Mouse (Mus musculus): Measurements from ENCODE around the gene Gm21983.

Gm21983 gene

GRCm38 (mm10) chr7:27180837-27181695, at the start of gene Gm21983, which contains the start of gene Mia:
Gene Gm21983 (minus strand): TSS chr7:27181086.
Gene Mia (minus strand): TSS chr7:27181157.
- no peak for DNase-seq (ENCODE audit: low spot score in 2 of 2)

GRCm38 (mm10) chr7:27228865-27229264, 48.0 kb upstream of the Gm21983 start:
- DNase-seq (ENCODE audit: low spot score in 2 of 2): no peak

GRCm38 (mm10) chr7:27228281-27228821, 47.5 kb upstream of the Gm21983 start, which contains the start of gene Itpkc:
Gene Itpkc (minus strand): TSS chr7:27228661.
- peak; percentile 84 to 91 for DNase-seq (ENCODE audit: low spot score in 2 of 2)

GRCm38 (mm10) chr7:27227676-27228075, 46.8 kb upstream of the Gm21983 start:
- DNase-seq (ENCODE audit: low spot score in 2 of 2): no peak

- DNase-seq (ENCODE audit: low spot score in 2 of 2): no peak
Measured at GRCm38 (mm10) chr7:27227276-27227675, 46.4 kb upstream of the Gm21983 start.

- DNase-seq (ENCODE audit: low spot score in 2 of 2): peak in 1 of 2 experiments; percentile 31
Measured at GRCm38 (mm10) chr7:27224877-27225575, 44.1 kb upstream of the Gm21983 start.

- DNase-seq (ENCODE audit: low spot score in 2 of 2): no peak
Measured at GRCm38 (mm10) chr7:27222538-27222937, 41.7 kb upstream of the Gm21983 start.

- DNase-seq (ENCODE audit: low spot score in 2 of 2): no peak
Measured at GRCm38 (mm10) chr7:27221939-27222338, 41.1 kb upstream of the Gm21983 start.

GRCm38 (mm10) chr7:27219937-27220336, 39.1 kb upstream of the Gm21983 start:
- no peak for DNase-seq (ENCODE audit: low spot score in 2 of 2)

GRCm38 (mm10) chr7:27218586-27218985, 37.7 kb upstream of the Gm21983 start:
- DNase-seq (ENCODE audit: low spot score in 2 of 2): no peak

- no peak for DNase-seq (ENCODE audit: low spot score in 2 of 2)
Measured at GRCm38 (mm10) chr7:27212626-27213025, 31.7 kb upstream of the Gm21983 start.

- DNase-seq (ENCODE audit: low spot score in 2 of 2): no peak
Measured at GRCm38 (mm10) chr7:27203730-27204449, 23.0 kb upstream of the Gm21983 start.

GRCm38 (mm10) chr7:27198779-27199178, 17.9 kb upstream of the Gm21983 start:
- DNase-seq (ENCODE audit: low spot score in 2 of 2): no peak

GRCm38 (mm10) chr7:27198355-27198754, 17.5 kb upstream of the Gm21983 start:
- no peak for DNase-seq (ENCODE audit: low spot score in 2 of 2)

- no peak for DNase-seq (ENCODE audit: low spot score in 2 of 2)
Measured at GRCm38 (mm10) chr7:27197634-27198033, 16.7 kb upstream of the Gm21983 start.

GRCm38 (mm10) chr7:27197136-27197535, 16.2 kb upstream of the Gm21983 start:
- no peak for DNase-seq (ENCODE audit: low spot score in 2 of 2)

- peak; percentile 96 to 100 for DNase-seq (ENCODE audit: low spot score in 2 of 2)
Measured at GRCm38 (mm10) chr7:27195681-27196611, 15.1 kb upstream of the Gm21983 start, which contains the start of the genes BC024978 and Snrpa. Gene BC024978 (plus strand): TSS chr7:27195781. Gene Snrpa (minus strand): TSS chr7:27196271.

- no peak for DNase-seq (ENCODE audit: low spot score in 2 of 2)
Measured at GRCm38 (mm10) chr7:27193731-27194130, 12.8 kb upstream of the Gm21983 start.

- DNase-seq (ENCODE audit: low spot score in 2 of 2): no peak
Measured at GRCm38 (mm10) chr7:27192434-27192833, 11.5 kb upstream of the Gm21983 start.

- no peak for DNase-seq (ENCODE audit: low spot score in 2 of 2)
Measured at GRCm38 (mm10) chr7:27189271-27189931, 8.5 kb upstream of the Gm21983 start.

Measured in frontal cortex, postnatal 10 days (tissue).